Mouse (Mus musculus) embryonic facial prominence, embryonic 12.5 days (tissue): ENCODE data around the gene Paqr5. TPM values are rescaled to one million over a fixed set of nuclear protein-coding genes. Genes with fewer than 3 reads are reported as not detected.
A peak's percentile ranks its signal among the peaks of the same experiment; 100 is the strongest.

Experiments used
- ATAC-seq: fragments of 200-750 bp; cut with Nextera tagmentation; 2 replicates; pipeline ENCODE4 v1.8.0; 2017; ENCODE audit not compliant: insufficient number of reproducible peaks, insufficient read depth, low FRiP score, low TSS enrichment
- H3K27ac ChIP-seq: fragments of 300-500 bp; sonication (generic); 2 replicates; pipeline ENCODE4 v1.5.1; 2016; ENCODE audit warnings: mild to moderate bottlenecking
- H3K27me3 ChIP-seq: fragments of 300-500 bp; sonication (generic); 2 replicates; pipeline ENCODE4 v1.6.1; 2016; ENCODE audit warnings: mild to moderate bottlenecking, moderate library complexity
- H3K36me3 ChIP-seq: fragments of 300-500 bp; sonication (generic); 2 replicates; pipeline ENCODE4 v1.6.1; 2016; ENCODE audit warnings: mild to moderate bottlenecking
- H3K4me1 ChIP-seq: fragments of 300-500 bp; sonication (generic); 2 replicates; pipeline ENCODE4 v1.6.1; 2016
- H3K4me2 ChIP-seq: fragments of 300-500 bp; sonication (generic); replicated peaks from 2 replicates; pipeline ENCODE4 v1.6.1; 2016; ENCODE audit warnings: mild to moderate bottlenecking, moderate library complexity
- H3K4me3 ChIP-seq: fragments of 300-500 bp; sonication (generic); 2 replicates; pipeline ENCODE4 v1.5.1; 2016; ENCODE audit warnings: mild to moderate bottlenecking
- H3K9ac ChIP-seq: fragments of 300-500 bp; sonication (generic); 2 replicates; pipeline ENCODE4 v1.6.1; 2016; ENCODE audit warnings: mild to moderate bottlenecking, moderate library complexity
- H3K9me3 ChIP-seq: fragments of 300-500 bp; sonication (generic); 2 replicates; pipeline ENCODE4 v1.6.1; 2016; ENCODE audit warnings: mild to moderate bottlenecking, moderate library complexity
- WGBS: fragments of 180-500 bp; shearing (Covaris S2); methylation state at CpG from one replicate; pipeline ENCODE4 v1.1.7; 2016; 5-methylcytosine and 5-hydroxymethylcytosine counted together
- polyA plus RNA-seq: library from polyadenylated mRNA; unstranded; fragments of >200 nt; fragmentation: Nextera tagmentation; extraction: Ambion mirVana; gene quantifications from 2 replicates; pipeline ENCODE4 v1.2.1, GENCODE M21; 2016

Paqr5 gene
- polyA plus RNA-seq, 1 experiment from 2014 or later: 0.97 TPM

- no peaks in the 10 kb centered on the region for H3K9me3 ChIP-seq
- peaks cover 63% of the 10 kb centered on the region for H3K36me3 ChIP-seq
- ATAC-seq: no peak
- H3K4me3 ChIP-seq: peak overlapping the region; percentile 86; the same call in 1 of the 2 replicates
- H3K27ac ChIP-seq: peak overlapping the region; percentile 95; the same call in 1 of the 2 replicates
- WGBS: 47% methylated on average over 4 of the region's 4 CpGs
- H3K4me1 ChIP-seq: peaks cover 19% of the 10 kb centered on the region
- no peaks in the 10 kb centered on the region for H3K27me3 ChIP-seq
- H3K9ac ChIP-seq: no peak overlapping the region; the same call in 1 of the 2 replicates
- peak overlapping the region; percentile 85 for H3K4me2 ChIP-seq
These were observed 111.2 kb downstream of the Paqr5 start for GRCm38 (mm10) chr9:61915393-61916005.

- ATAC-seq: no peak
These were observed 111.7 kb downstream of the Paqr5 start for GRCm38 (mm10) chr9:61914917-61915300.

GRCm38 (mm10) chr9:61914203-61914916, 112.3 kb downstream of the Paqr5 start, which contains the start of gene Rplp1:
TSS of gene Rplp1 (minus strand) at chr9:61914542.
- no peaks in the 10 kb centered on the region for H3K9me3 ChIP-seq
- peak within 1 kb of the TSS; percentile 85 for H3K4me2 ChIP-seq
- ATAC-seq: peak; percentile 90
- H3K36me3 ChIP-seq: peaks cover 54% of the 10 kb centered on the region
- H3K27ac ChIP-seq: peak within 1 kb of the TSS; percentile 95
- H3K9ac ChIP-seq: peak within 1 kb of the TSS; percentile 84
- no peaks in the 10 kb centered on the region for H3K27me3 ChIP-seq
- H3K4me3 ChIP-seq: peak within 1 kb of the TSS; percentile 86
- under 1% methylated on average over 70 of the region's 70 CpGs for WGBS
- H3K4me1 ChIP-seq: peaks cover 19% of the 10 kb centered on the region

More at GRCm38 (mm10) chr9:61914917-61915300, 111.7 kb downstream of the Paqr5 start:
- H3K4me1 ChIP-seq: peaks cover 19% of the 10 kb centered on the region
- H3K27me3 ChIP-seq: no peaks in the 10 kb centered on the region
- no peaks in the 10 kb centered on the region for H3K9me3 ChIP-seq
- peak overlapping the region; percentile 86 for H3K4me3 ChIP-seq
- peaks cover 60% of the 10 kb centered on the region for H3K36me3 ChIP-seq
- peak overlapping the region; percentile 95 for H3K27ac ChIP-seq
- 4% methylated on average over 13 of the region's 13 CpGs for WGBS
- H3K4me2 ChIP-seq: peak overlapping the region; percentile 85
- peak overlapping the region; percentile 58 for H3K9ac ChIP-seq

GRCm38 (mm10) chr9:61911300-61912128, 115.1 kb downstream of the Paqr5 start:
- Histone ChIP-seq H3K27ac (no peak overlapping the region), H3K36me3 (peaks cover 29% of the 10 kb centered on the region), H3K4me1 (peaks cover 19% of the 10 kb centered on the region), H3K4me3 (no peak overlapping the region), H3K9ac (no peak overlapping the region), H3K27me3 (no peaks in the 10 kb centered on the region), H3K4me2 (no peak overlapping the region), H3K9me3 (no peaks in the 10 kb centered on the region)
- 42% methylated on average over 6 of the region's 6 CpGs for WGBS
- no peak for ATAC-seq

- peaks cover 27% of the 10 kb centered on the region for H3K36me3 ChIP-seq
- no peaks in the 10 kb centered on the region for H3K9me3 ChIP-seq
- no peak for ATAC-seq
- no peaks in the 10 kb centered on the region for H3K27me3 ChIP-seq
- no peak overlapping the region for H3K4me3 ChIP-seq
- H3K4me1 ChIP-seq: peaks cover 19% of the 10 kb centered on the region
- H3K9ac ChIP-seq: no peak overlapping the region
- 42% methylated on average over 20 of the region's 20 CpGs for WGBS
- H3K4me2 ChIP-seq: no peak overlapping the region
- no peak overlapping the region for H3K27ac ChIP-seq
These were observed 116.0 kb downstream of the Paqr5 start for GRCm38 (mm10) chr9:61910526-61911256.

GRCm38 (mm10) chr9:61909633-61910032, 117.0 kb downstream of the Paqr5 start:
- no peak overlapping the region for H3K27ac ChIP-seq

GRCm38 (mm10) chr9:61908832-61909407, 117.7 kb downstream of the Paqr5 start:
- no peak for ATAC-seq
- no peaks in the 10 kb centered on the region for H3K9me3 ChIP-seq
- H3K27me3 ChIP-seq: no peaks in the 10 kb centered on the region
- peaks cover 24% of the 10 kb centered on the region for H3K4me1 ChIP-seq
- H3K36me3 ChIP-seq: peaks cover 27% of the 10 kb centered on the region
- no peak overlapping the region for H3K9ac ChIP-seq
- no peak overlapping the region for H3K4me3 ChIP-seq
- no peak overlapping the region for H3K4me2 ChIP-seq
- H3K27ac ChIP-seq: no peak overlapping the region
- 90% methylated on average over 11 of the region's 11 CpGs for WGBS

More at GRCm38 (mm10) chr9:61909633-61910032, 117.0 kb downstream of the Paqr5 start:
- H3K4me2 ChIP-seq: no peak overlapping the region
- H3K9me3 ChIP-seq: no peaks in the 10 kb centered on the region
- no peak for ATAC-seq
- H3K4me3 ChIP-seq: no peak overlapping the region
- WGBS: 87% methylated on average over 1 of the region's 1 CpGs
- no peaks in the 10 kb centered on the region for H3K27me3 ChIP-seq
- peaks cover 27% of the 10 kb centered on the region for H3K36me3 ChIP-seq
- no peak overlapping the region for H3K9ac ChIP-seq
- peaks cover 17% of the 10 kb centered on the region for H3K4me1 ChIP-seq

GRCm38 (mm10) chr9:61908341-61908740, 118.3 kb downstream of the Paqr5 start:
- Histone ChIP-seq H3K27me3 (no peaks in the 10 kb centered on the region), H3K9ac (no peak overlapping the region), H3K4me3 (no peak overlapping the region), H3K27ac (no peak overlapping the region), H3K4me2 (no peak overlapping the region), H3K4me1 (peaks cover 22% of the 10 kb centered on the region), H3K9me3 (no peaks in the 10 kb centered on the region), H3K36me3 (peaks cover 26% of the 10 kb centered on the region)
- ATAC-seq: no peak
- WGBS: 89% methylated on average over 3 of the region's 3 CpGs

GRCm38 (mm10) chr9:61907621-61908295, 118.9 kb downstream of the Paqr5 start:
- 83% methylated on average over 4 of the region's 4 CpGs for WGBS
- Histone ChIP-seq H3K4me1 (peaks cover 16% of the 10 kb centered on the region), H3K36me3 (peaks cover 20% of the 10 kb centered on the region), H3K27ac (no peak overlapping the region), H3K9me3 (no peaks in the 10 kb centered on the region), H3K4me3 (no peak overlapping the region), H3K27me3 (no peaks in the 10 kb centered on the region), H3K9ac (no peak overlapping the region), H3K4me2 (no peak overlapping the region)
- ATAC-seq: no peak

- Histone ChIP-seq H3K27me3 (peaks cover under 1% of the 10 kb centered on the region; the same call in 1 of the 2 replicates), H3K27ac (no peak overlapping the region), H3K4me2 (no peak overlapping the region), H3K9ac (no peak overlapping the region), H3K4me1 (peaks cover 12% of the 10 kb centered on the region; the same call in 1 of the 2 replicates), H3K36me3 (peaks cover 12% of the 10 kb centered on the region), H3K4me3 (no peak overlapping the region), H3K9me3 (no peaks in the 10 kb centered on the region)
- WGBS: 70% methylated on average over 10 of the region's 10 CpGs
- ATAC-seq: no peak
These were observed 119.7 kb downstream of the Paqr5 start for GRCm38 (mm10) chr9:61906912-61907311.
